ENCODE assay signal across 8 mouse cellular contexts in the genomic region with DNA sequence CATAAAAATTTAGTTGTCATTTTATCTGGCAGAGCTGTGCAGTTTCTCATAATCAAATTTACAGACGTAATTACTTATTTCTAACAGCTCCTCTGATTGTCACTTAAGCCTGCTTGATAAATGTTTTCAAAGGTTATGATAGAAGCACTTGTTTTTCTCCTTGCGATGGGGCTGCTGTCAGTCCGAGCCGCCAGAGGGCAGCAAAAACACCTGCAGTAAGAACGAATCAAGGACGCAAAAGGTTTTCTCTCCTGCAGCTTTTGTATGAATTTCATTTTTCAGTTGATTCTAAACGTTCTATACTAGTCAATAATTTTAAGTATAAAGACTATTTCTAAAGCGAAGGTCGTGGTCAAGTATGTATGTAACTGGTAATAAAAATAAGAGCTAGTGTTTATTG.
A peak's percentile ranks its signal among the peaks of the same experiment; 100 is the strongest.
DNase-seq lines count a peak whose midpoint lies in the region; ATAC-seq and TF ChIP-seq lines count a peak whose summit lies in the region.

No protein-coding gene starts in this region.

- peak; percentile 11; the same call in 1 of the 2 replicates for TF ChIP-seq CTCF in spleen, adult 2 months (IDR thresholded peaks at IDR 0.05; ENCODE audit: extremely low read depth, insufficient read depth, insufficient read length, insufficient replicate concordance)
- TF ChIP-seq CTCF in lung, adult 2 months (IDR thresholded peaks at IDR 0.05; ENCODE audit: insufficient read depth, low read length), result peak; percentile 78

- no peak overlapping the region for H3K4me3 ChIP-seq in spleen, adult 2 months (ENCODE audit: extremely low read depth, insufficient read depth, insufficient read length)
- no peak overlapping the region for H3K4me3 ChIP-seq in forebrain, embryonic 16.5 days (replicated peaks; ENCODE audit: low read length)
- no peak overlapping the region for H3K4me3 ChIP-seq in lung, adult 2 months (replicated peaks; ENCODE audit: extremely low read depth, low read depth, low read length)

- no peak overlapping the region for H3K9ac ChIP-seq in forebrain, embryonic 16.5 days (replicated peaks; ENCODE audit: low read depth, low read length)

- 0 out of 2 replicates have a peak, but pooled peaks have one; percentile 47 for ATAC-seq in forebrain, embryonic 16.5 days
- ATAC-seq in erythroblast, adult 5-6 weeks (replicated peaks; ENCODE audit: low FRiP score, poor library complexity, severe bottlenecking), result no peak

- H3K27me3 ChIP-seq in spleen, adult 2 months (ENCODE audit: control insufficient read depth, insufficient read depth, low read length), result no peaks in the 10 kb centered on the region
- no peaks in the 10 kb centered on the region for H3K27me3 ChIP-seq in forebrain, embryonic 16.5 days (replicated peaks; ENCODE audit: control insufficient read depth, insufficient read depth, low read length)

- no peaks in the 10 kb centered on the region for H3K9me3 ChIP-seq in forebrain, embryonic 16.5 days (ENCODE audit: control insufficient read depth, low read length)

- WGBS in spleen, adult 2 months, result 11% methylated on average over 9 of the region's 9 CpGs
- WGBS in forebrain, embryonic 16.5 days, result 4% methylated on average over 9 of the region's 9 CpGs
- 6% methylated on average over 9 of the region's 9 CpGs for WGBS in lung, adult 2 months

- no peak for TF ChIP-seq POLR2A in spleen, adult 2 months (IDR thresholded peaks at IDR 0.05; ENCODE audit: low read depth, low read length)
- no peak for TF ChIP-seq POLR2A in lung, adult 2 months (IDR thresholded peaks at IDR 0.05; ENCODE audit: borderline replicate concordance, extremely low read depth, low read depth, low read length)

- DNase-seq in spleen, adult 2 months (ENCODE audit: low read depth in 1 of 2, low spot score in 2 of 2), result no peak
- no peak for DNase-seq in spleen, adult 12 weeks (ENCODE audit: low spot score)
- peak; percentile 1 for DNase-seq in c-Kit-positive CD71-positive TER-119-negative erythroid progenitor cells, embryonic 14.5 days (ENCODE audit: low read depth)
- peak; percentile 82 to 84 for DNase-seq in kidney, postnatal 4 days
- DNase-seq in lung, adult 2 months, result peak; percentile 13
- peak; percentile 85 to 86 for DNase-seq in right cerebral cortex, adult 2 months (ENCODE audit: low spot score in 2 of 2)

- no peak overlapping the region for H3K4me2 ChIP-seq in forebrain, embryonic 16.5 days (ENCODE audit: low read length)

- H3K4me1 ChIP-seq in spleen, adult 2 months (ENCODE audit: control insufficient read depth, insufficient read depth, insufficient read length), result no peaks in the 10 kb centered on the region
- H3K4me1 ChIP-seq in forebrain, embryonic 16.5 days (replicated peaks; ENCODE audit: control insufficient read depth, insufficient read depth, low read length), result no peaks in the 10 kb centered on the region
- H3K4me1 ChIP-seq in lung, adult 2 months (ENCODE audit: control insufficient read depth, insufficient read depth, low read length), result no peaks in the 10 kb centered on the region

- no peak overlapping the region for H3K27ac ChIP-seq in spleen, adult 2 months (ENCODE audit: insufficient read depth, low read length)
- H3K27ac ChIP-seq in forebrain, embryonic 16.5 days (ENCODE audit: low read length), result no peak overlapping the region

- no peaks in the 10 kb centered on the region for H3K36me3 ChIP-seq in spleen, adult 2 months (ENCODE audit: control insufficient read depth, insufficient read depth, low read length)
- H3K36me3 ChIP-seq in forebrain, embryonic 16.5 days (ENCODE audit: control insufficient read depth, insufficient read depth), result no peaks in the 10 kb centered on the region

Comparison
In these comparisons a context has a peak if more than half of its experiments do, and no peak if none do; other contexts are left out.
1. DNase-seq: peak in c-Kit-positive CD71-positive TER-119-negative erythroid progenitor cells, embryonic 14.5 days (single experiment), kidney, postnatal 4 days (2 of 2), lung, adult 2 months (single experiment) and right cerebral cortex, adult 2 months (2 of 2); none in spleen, adult 2 months (0 of 2) and spleen, adult 12 weeks (single experiment).